Mouse (Mus musculus): ENCODE measurements around the gene Rps2.

Rps2 gene

DNA sequence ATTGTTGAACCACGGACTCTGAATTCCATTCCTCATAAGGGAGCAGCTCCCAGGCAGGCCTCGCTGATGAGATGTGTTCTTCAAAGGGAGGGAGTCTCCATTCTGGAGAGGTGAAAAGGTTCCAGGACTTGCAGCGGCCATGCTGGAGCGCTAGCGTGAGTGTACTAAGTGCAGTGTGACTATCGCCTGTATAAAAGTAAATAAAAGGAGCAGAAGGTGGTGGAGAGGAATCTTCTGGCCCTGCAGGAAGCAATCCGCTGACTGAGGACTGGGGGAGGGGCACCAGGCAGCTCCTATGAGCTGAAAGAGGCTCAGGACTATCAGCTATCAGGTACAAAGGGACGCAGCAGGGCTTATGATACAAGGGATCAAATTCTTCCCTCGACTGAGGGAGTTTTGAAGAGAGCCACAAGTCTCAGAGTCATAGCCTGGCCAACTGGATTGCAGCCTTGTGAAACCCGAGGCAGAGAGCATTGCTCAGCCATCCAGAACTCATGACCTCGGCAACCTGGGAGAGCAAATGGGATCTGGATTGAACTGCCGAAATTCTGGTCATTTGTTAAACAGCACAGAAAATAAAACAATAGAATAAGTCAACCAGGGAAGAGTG is 48.5 kb downstream of the Rps2 start:
- DNase-seq (ENCODE audit: low spot score in 2 of 2) = no peak

DNA sequence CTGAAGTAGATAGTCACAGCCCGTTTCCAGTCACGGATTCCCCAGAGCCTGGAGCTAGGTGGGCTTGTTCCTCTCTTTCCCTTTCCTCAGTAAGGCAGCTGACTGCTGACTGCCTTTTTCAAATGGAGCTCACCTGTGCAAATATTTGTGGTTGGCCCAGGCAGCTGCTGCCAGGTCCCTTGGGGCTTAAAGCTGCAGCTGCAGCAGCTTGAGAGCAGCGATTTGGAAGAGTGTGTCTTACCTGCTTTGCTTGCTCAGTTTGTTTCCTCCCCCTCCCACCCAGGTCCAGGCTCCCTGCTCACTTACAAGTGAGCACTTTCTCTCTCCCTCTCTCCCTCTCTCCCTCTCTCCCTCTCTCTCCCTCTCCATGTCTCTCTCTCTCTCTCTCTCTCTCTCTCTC is 51.2 kb downstream of the Rps2 start:
- no peak for DNase-seq (ENCODE audit: low spot score in 2 of 2)

Measured in right cerebral cortex, postnatal 36 days (tissue).